Mouse (Mus musculus) right cerebral cortex, adult 2 months (tissue): ENCODE results near the gene Ehd4.

ENCODE experiments used
- DNase-seq, 2 experiments: peaks; one replicate each; pipeline ENCODE4 v3.0.0; 2021 to 2022; ENCODE audit warnings: low spot score in 2 of 2

Gene Ehd4

GRCm38 (mm10) chr2:120154361-120154894 is at the start of gene Ehd4:
Gene Ehd4, minus strand, starts transcription at chr2:120154606.
- DNase-seq = peak; percentile 99

DNA sequence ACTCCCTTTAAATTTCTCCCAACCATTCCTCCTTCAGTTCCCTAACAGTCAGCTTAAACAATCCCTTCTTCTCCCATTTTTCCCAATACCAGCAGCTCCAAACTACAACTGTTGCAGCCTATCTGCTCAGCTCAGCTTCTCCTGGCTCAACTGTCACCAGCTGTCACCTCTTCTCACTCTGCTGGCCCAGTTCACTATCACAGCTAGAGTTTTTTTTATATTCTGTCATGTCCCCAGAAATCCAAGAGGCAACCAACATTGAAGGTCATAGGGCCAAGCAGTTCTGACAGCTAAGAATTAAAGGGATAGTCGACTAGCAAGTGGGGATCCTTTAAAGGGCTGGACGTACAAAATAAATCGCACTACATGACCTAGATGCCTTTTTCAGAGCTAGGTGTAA is 49.3 kb upstream of the Ehd4 start:
- DNase-seq = no peak

DNA sequence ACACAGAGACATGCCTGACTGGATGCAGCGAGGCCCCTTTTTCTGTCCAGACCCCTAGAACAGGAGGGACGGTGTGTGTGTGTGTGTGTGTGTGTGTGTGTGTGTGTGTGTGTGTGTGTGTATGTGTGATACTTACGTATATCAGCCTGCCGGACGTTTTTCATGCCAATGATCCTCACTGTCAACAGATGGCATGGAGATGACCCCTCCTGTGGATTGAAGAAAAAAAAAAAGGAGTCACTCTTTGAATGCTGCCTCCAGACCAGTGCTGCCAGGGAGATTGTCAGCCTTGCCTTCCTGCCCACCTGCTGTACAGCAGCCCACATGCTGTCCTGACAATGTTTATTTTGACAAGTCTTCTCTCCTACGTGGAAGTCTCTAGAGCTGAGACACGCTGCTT is 45.7 kb upstream of the Ehd4 start:
- peak; percentile 18 to 26 for DNase-seq

DNA sequence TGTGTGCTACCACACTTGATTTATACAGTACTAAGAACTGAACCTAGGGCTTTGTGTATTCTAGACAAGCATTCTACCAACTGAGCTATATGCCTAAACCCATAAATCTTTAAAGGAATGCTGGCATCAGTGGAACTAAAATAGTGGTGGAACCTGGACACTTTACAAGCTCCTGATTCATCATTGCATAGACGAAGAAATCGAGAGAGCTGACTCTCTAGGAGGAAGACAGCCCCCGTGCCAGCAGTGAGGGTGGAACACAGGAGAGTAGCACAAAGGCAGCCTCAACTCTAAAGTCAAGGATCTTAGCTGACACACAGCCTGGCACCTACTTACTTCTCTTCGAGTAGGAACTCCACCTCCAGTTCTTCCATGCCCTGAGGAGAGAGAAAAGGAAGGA is 33.8 kb upstream of the Ehd4 start:
- no peak for DNase-seq

- DNase-seq = no peak
Measured at GRCm38 (mm10) chr2:120187583-120187982, 33.2 kb upstream of the Ehd4 start.

GRCm38 (mm10) chr2:120185527-120186276 is 31.3 kb upstream of the Ehd4 start:
- no peak for DNase-seq

DNA sequence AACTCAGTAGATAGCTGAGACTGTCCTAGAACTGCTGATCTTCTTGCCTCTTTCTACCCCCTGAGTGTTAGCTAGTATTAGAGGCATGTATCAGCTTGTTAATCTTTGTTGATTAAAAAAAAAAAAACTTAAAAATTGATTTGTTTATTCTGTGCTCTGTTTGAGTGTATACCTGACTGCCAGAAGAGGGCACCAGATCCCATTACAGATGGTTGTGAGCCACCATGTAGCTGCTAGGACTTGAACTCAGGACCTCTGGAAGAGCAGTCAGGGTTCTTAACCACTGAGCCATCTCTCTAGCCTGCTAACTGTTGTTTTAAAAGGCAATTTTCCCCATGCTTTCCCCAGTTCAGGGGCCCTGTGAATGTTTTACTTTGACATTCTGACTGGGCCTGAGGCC is 24.5 kb upstream of the Ehd4 start:
- DNase-seq = no peak

DNA sequence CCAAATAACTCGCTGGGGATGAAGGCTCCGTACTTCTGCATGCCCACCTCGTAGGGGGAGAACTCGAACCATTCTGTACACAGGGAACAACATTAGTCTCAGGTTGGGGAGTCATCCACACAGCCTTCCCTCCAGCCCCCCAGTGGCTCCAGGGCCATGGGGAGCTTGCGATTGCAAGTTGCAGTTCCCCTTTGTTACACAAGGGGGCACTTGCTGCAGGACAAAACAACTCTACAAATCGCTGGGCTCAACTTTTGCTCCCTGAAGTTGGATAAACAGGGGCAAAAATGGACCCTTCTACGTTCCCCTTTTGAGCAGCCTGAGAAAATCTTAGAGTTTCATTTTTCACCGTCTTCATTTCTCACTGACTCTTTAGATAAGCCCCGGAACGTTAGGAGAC is 19.3 kb upstream of the Ehd4 start:
- peak; percentile 57 to 67 for DNase-seq

DNA sequence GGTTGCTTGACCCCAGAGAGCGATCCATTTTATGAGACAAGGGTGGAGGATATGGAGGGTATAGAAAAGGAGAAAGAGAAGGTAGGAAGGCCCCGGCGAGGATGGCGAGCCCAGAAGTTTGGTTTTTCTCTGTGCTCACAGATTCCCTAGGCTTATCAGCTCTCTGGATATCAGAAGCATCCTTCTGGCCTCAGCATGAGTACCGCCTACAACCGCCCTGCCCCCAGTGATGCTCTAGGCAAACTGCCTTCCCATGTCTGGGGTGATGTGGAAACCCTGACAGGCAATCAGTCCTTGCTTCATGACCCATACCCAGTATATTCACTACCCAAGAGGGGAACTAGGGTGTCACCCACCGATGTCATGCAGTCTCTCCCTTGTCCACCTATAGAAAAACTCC is 17.0 kb upstream of the Ehd4 start:
- no peak for DNase-seq

DNA sequence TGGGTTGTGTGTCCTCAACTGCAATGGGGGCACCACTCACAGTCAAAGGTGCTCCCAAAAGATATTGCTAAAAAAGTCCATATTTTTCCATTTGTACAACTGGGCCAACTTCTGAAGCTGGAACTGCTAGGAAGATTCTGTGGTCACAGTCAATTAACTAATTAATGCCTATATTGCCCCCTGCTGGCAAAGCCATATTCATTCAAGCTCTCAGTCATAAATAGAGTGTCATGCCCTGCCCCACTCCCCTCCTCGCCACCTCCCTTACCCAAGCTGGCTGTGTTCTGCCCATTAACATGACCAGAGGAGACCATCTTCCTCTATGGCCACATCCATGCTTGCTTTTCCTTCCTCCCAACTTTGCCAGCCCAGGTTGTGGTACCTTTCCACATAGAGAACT is 16.3 kb upstream of the Ehd4 start:
- DNase-seq = peak in 1 of 2 experiments; percentile 22

- no peak for DNase-seq
Measured at GRCm38 (mm10) chr2:120169382-120169781, 15.0 kb upstream of the Ehd4 start.

GRCm38 (mm10) chr2:120167763-120168162 is 13.4 kb upstream of the Ehd4 start:
- DNase-seq = no peak

DNA sequence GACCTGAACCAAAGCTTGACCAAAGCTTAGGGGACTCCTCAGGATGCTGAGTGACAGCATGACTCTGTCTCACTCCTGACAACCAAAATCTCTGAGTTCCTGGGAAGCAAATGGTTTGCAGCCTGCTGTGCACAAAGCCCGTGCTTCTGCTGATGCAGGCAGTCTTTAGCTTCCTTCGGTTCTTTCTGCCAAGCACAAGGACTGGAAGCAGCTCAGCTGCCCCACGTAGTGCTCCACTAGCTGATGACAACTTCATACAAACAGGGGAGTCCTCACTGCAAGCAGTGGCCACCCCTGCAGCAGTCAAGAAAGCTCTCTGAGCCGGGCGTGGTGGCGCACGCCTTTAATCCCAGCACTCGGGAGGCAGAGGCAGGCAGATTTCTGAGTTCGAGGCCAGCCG is 11.1 kb upstream of the Ehd4 start:
- DNase-seq = no peak

GRCm38 (mm10) chr2:120159434-120159833 is 5.0 kb upstream of the Ehd4 start:
- DNase-seq = no peak

GRCm38 (mm10) chr2:120158846-120159245 is 4.4 kb upstream of the Ehd4 start:
- no peak for DNase-seq

GRCm38 (mm10) chr2:120158016-120158415 is 3.6 kb upstream of the Ehd4 start:
- no peak for DNase-seq

DNA sequence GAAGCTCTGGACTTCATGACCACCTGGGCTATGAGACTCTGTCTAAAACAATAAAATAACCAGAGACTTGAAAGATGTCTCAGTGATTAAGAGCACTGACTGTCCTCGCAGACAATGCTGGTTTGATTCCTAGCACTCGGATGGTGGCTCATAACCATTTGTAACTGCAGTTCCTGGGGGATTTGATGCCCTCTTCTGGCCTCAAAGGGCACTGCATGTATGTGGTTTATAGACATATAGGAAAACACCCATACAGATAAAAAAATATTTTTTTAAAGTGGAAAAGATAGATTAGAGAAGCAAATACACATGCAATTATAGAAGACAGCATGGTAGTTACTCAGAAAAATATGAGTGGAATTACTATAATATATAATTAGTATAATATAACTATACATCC is 3.2 kb upstream of the Ehd4 start:
- DNase-seq = no peak

GRCm38 (mm10) chr2:120153586-120154360 is 633 bp downstream of the Ehd4 start:
- DNase-seq = no peak

- no peak for DNase-seq
Measured at GRCm38 (mm10) chr2:120150571-120150970, 3.8 kb downstream of the Ehd4 start.

DNA sequence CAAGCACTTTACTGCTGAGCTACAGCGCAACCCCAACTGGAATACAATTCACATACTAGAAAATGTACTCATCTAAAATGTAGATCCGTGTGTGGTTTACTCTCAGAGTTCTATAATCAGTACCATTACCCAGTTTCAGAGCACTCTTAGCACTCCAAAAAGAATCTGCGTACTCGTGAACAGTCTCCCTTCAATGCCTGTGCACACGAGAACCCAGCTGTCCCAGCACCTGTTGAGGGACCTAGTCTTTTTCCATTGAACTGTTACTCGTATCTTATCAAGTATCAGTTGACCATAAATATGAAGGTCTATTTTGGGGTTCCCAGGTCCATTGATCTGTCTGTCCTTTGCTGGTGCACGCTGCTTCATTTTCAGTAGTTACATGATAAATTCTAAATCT is 4.8 kb downstream of the Ehd4 start:
- DNase-seq = no peak

GRCm38 (mm10) chr2:120147999-120148398 is 6.4 kb downstream of the Ehd4 start:
- no peak for DNase-seq

DNA sequence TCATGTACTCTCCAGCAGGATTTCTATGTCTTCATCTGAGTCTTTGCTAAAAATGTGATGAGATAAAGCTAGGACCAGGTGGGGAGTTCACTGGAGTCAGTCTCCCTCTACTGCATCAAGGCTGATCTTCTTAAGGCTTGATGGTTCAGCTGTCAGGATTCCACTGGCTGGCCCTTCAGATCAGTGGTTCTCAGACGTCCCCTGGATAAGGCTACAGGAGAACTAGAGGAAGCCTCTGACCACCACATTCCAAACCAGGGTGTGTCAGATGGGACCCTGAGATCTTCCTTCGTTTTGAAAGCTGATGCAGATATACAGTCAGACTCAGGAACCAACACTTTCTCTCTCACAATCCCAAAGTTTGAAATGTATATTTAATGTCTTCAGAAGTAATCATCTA is 7.0 kb downstream of the Ehd4 start:
- DNase-seq = no peak

DNA sequence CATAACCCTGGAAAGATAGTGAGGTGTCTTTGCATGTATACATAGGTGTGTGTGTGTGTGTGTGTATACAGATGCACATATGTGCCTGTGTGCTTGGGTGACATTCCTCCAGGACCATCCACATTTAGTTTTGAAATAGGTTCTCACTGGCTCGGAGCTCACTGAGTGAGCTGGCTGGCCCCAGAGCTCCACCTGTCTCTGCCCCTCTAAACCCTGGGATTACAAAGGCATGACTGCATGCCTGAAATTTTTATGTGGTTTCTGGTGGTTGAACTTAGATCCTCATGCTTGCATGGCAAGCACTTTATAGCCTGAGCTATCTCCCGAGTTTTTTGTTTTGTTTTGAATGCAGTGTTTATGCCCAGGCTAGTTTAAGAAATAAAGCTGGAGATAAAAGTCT is 7.9 kb downstream of the Ehd4 start:
- DNase-seq = no peak
